Mouse (Mus musculus) liver, embryonic 14.5 days (tissue): ENCODE measurements around the gene Zfp866.

Experiments
- CTCF ChIP-seq: IDR thresholded peaks from 2 replicates; pipeline ENCODE4 v1.5.1; 2016; ENCODE audit warnings: antibody characterized with exemption, low read depth, control low read depth
- EP300 ChIP-seq: IDR thresholded peaks from 2 replicates; pipeline ENCODE4 v1.6.1; 2016; ENCODE audit warnings: antibody characterized with exemption, low read depth

DNA sequence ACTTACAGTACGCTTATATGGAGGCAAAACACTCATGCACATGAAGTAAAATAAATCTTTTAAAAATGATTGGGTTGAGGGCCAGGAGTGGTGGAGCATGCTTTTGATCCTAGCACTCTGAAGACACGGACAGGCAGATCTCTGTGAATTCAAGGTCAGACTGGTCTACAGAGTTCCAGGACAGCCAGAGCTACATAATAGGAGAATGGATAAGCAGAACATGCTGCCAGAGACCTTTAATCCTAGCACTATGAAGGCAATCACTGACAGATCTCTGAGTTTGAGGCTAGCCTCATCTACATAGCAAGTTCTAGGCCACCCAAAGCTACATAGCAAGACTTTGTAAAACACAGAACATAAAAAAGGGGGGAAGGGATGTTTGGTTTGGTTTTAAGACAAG, 18.9 kb downstream of the Zfp866 start:
- TF ChIP-seq EP300 (no peak), CTCF (no peak)
